Mouse (Mus musculus): ENCODE measurements at regions not wholly inside any gene's neighbourhood (a gene's known extent, or its start where the extent isn't known, plus 50 kb on each side); places are given as distances from the start of the nearest gene placed in this dataset.

GRCm38 (mm10) chr4:83122003-83122667 lies 70.0 kb upstream of the Frem1 start:
- H3K4me1 ChIP-seq (replicated peaks; ENCODE audit: insufficient read depth, low read length) = no peaks in the 10 kb centered on the region
- no peak overlapping the region for H3K9ac ChIP-seq (ENCODE audit: low read depth, low read length)
- no peak for DNase-seq (ENCODE audit: low spot score)
- WGBS = 75% methylated on average over 6 of the region's 6 CpGs
- no peak overlapping the region for H3K27ac ChIP-seq
- H3K27me3 ChIP-seq (ENCODE audit: insufficient read depth, low read length) = no peaks in the 10 kb centered on the region
- no peak for ATAC-seq (replicated peaks; ENCODE audit: low FRiP score, low read depth)
- no peaks in the 10 kb centered on the region for H3K36me3 ChIP-seq (ENCODE audit: insufficient read depth, low read length)
- no peaks in the 10 kb centered on the region for H3K9me3 ChIP-seq (replicated peaks; ENCODE audit: low read length)
- TF ChIP-seq CTCF (IDR thresholded peaks at IDR 0.05; ENCODE audit: low read depth) = no peak
- no peak overlapping the region for H3K4me3 ChIP-seq (replicated peaks; ENCODE audit: low read depth, low read length)
- H3K4me2 ChIP-seq (ENCODE audit: low read length) = no peak overlapping the region

- Histone ChIP-seq H3K9me3 (replicated peaks; ENCODE audit: low read length) (no peaks in the 10 kb centered on the region), H3K4me1 (replicated peaks; ENCODE audit: insufficient read depth, low read length) (no peaks in the 10 kb centered on the region), H3K27ac (no peak overlapping the region), H3K9ac (ENCODE audit: low read depth, low read length) (no peak overlapping the region), H3K4me2 (ENCODE audit: low read length) (no peak overlapping the region), H3K4me3 (replicated peaks; ENCODE audit: low read depth, low read length) (no peak overlapping the region), H3K27me3 (ENCODE audit: insufficient read depth, low read length) (no peaks in the 10 kb centered on the region), H3K36me3 (ENCODE audit: insufficient read depth, low read length) (no peaks in the 10 kb centered on the region)
- ATAC-seq (replicated peaks; ENCODE audit: low FRiP score, low read depth) = no peak
- TF ChIP-seq CTCF (IDR thresholded peaks at IDR 0.05; ENCODE audit: low read depth) = no peak
- DNase-seq (ENCODE audit: low spot score) = no peak
- WGBS = 71% methylated on average over 3 of the region's 3 CpGs
Observed at GRCm38 (mm10) chr4:83108659-83108967, 56.5 kb upstream of the Frem1 start.

GRCm38 (mm10) chr4:83107958-83108658 lies 56.0 kb upstream of the Frem1 start:
- Histone ChIP-seq H3K36me3 (ENCODE audit: insufficient read depth, low read length) (no peaks in the 10 kb centered on the region), H3K27ac (no peak overlapping the region), H3K27me3 (ENCODE audit: insufficient read depth, low read length) (no peaks in the 10 kb centered on the region), H3K9ac (ENCODE audit: low read depth, low read length) (no peak overlapping the region), H3K9me3 (replicated peaks; ENCODE audit: low read length) (no peaks in the 10 kb centered on the region), H3K4me3 (replicated peaks; ENCODE audit: low read depth, low read length) (no peak overlapping the region), H3K4me2 (ENCODE audit: low read length) (no peak overlapping the region), H3K4me1 (replicated peaks; ENCODE audit: insufficient read depth, low read length) (no peaks in the 10 kb centered on the region)
- ATAC-seq (replicated peaks; ENCODE audit: low FRiP score, low read depth) (no peak), DNase-seq (ENCODE audit: low spot score) (no peak)
- TF ChIP-seq CTCF (IDR thresholded peaks at IDR 0.05; ENCODE audit: low read depth) = no peak
- 83% methylated on average over 11 of the region's 11 CpGs for WGBS

DNA sequence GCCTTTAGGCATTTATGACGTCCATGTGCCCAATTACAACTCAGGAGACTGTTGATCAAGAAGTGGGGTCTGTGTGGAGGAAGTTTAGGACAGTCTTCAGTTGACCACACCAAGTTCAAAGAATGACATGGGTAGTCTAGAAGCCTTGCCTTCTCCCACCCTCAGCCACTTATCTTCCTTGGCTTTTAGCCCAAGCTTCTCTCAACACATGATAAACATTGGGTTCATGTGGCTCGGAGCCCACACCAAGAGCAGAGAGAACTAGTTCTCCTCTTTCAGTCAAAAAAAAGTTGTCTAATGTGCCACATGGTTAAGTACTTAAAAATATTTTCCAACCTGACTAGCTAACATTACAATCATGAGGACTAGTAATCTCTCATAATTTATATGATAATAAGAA lies 55.0 kb upstream of the Frem1 start:
- no peaks in the 10 kb centered on the region for H3K9me3 ChIP-seq (replicated peaks; ENCODE audit: low read length)
- no peaks in the 10 kb centered on the region for H3K4me1 ChIP-seq (replicated peaks; ENCODE audit: insufficient read depth, low read length)
- no peaks in the 10 kb centered on the region for H3K27me3 ChIP-seq (ENCODE audit: insufficient read depth, low read length)
- DNase-seq (ENCODE audit: low spot score) = no peak
- ATAC-seq (replicated peaks; ENCODE audit: low FRiP score, low read depth) = no peak
- no peak overlapping the region for H3K4me3 ChIP-seq (replicated peaks; ENCODE audit: low read depth, low read length)
- no peak for TF ChIP-seq CTCF (IDR thresholded peaks at IDR 0.05; ENCODE audit: low read depth)
- 71% methylated on average over 2 of the region's 2 CpGs for WGBS
- H3K9ac ChIP-seq (ENCODE audit: low read depth, low read length) = no peak overlapping the region
- H3K4me2 ChIP-seq (ENCODE audit: low read length) = no peak overlapping the region
- H3K36me3 ChIP-seq (ENCODE audit: insufficient read depth, low read length) = no peaks in the 10 kb centered on the region
- H3K27ac ChIP-seq = no peak overlapping the region

GRCm38 (mm10) chr4:83104045-83104681 lies 52.0 kb upstream of the Frem1 start:
- H3K9ac ChIP-seq (ENCODE audit: low read depth, low read length) = no peak overlapping the region
- H3K27me3 ChIP-seq (ENCODE audit: insufficient read depth, low read length) = no peaks in the 10 kb centered on the region
- H3K4me2 ChIP-seq (ENCODE audit: low read length) = no peak overlapping the region
- DNase-seq (ENCODE audit: low spot score) (peak; percentile 44), ATAC-seq (replicated peaks; ENCODE audit: low FRiP score, low read depth) (no peak)
- H3K4me3 ChIP-seq (replicated peaks; ENCODE audit: low read depth, low read length) = no peak overlapping the region
- H3K4me1 ChIP-seq (replicated peaks; ENCODE audit: insufficient read depth, low read length) = no peaks in the 10 kb centered on the region
- no peaks in the 10 kb centered on the region for H3K36me3 ChIP-seq (ENCODE audit: insufficient read depth, low read length)
- WGBS = 57% methylated on average over 5 of the region's 5 CpGs
- H3K27ac ChIP-seq = no peak overlapping the region
- TF ChIP-seq CTCF (IDR thresholded peaks at IDR 0.05; ENCODE audit: low read depth) = no peak
- H3K9me3 ChIP-seq (replicated peaks; ENCODE audit: low read length) = no peaks in the 10 kb centered on the region

GRCm38 (mm10) chr4:83102893-83103292 lies 50.8 kb upstream of the Frem1 start:
- ATAC-seq (replicated peaks; ENCODE audit: low FRiP score, low read depth) (no peak), DNase-seq (ENCODE audit: low spot score) (no peak)
- Histone ChIP-seq H3K9ac (ENCODE audit: low read depth, low read length) (no peak overlapping the region), H3K4me3 (replicated peaks; ENCODE audit: low read depth, low read length) (no peak overlapping the region), H3K27me3 (ENCODE audit: insufficient read depth, low read length) (no peaks in the 10 kb centered on the region), H3K4me2 (ENCODE audit: low read length) (no peak overlapping the region), H3K4me1 (replicated peaks; ENCODE audit: insufficient read depth, low read length) (no peaks in the 10 kb centered on the region), H3K27ac (0 out of 2 replicates have a peak overlapping the region, but pooled peaks have one; percentile 26), H3K36me3 (ENCODE audit: insufficient read depth, low read length) (no peaks in the 10 kb centered on the region), H3K9me3 (replicated peaks; ENCODE audit: low read length) (no peaks in the 10 kb centered on the region)
- no peak for TF ChIP-seq CTCF (IDR thresholded peaks at IDR 0.05; ENCODE audit: low read depth)
- 96% methylated on average over 2 of the region's 2 CpGs for WGBS
